Mouse (Mus musculus) olfactory bulb, adult 2 months (tissue): ENCODE results near the gene Ttc28.

Experiments used
- CTCF ChIP-seq: fragments of 200-500 bp; IDR thresholded peaks from 2 replicates; pipeline ENCODE4 v1.5.1; 2012; ENCODE audit warnings: low read depth, mild to moderate bottlenecking, low read length, moderate library complexity; ENCODE audit not compliant: insufficient read depth
- POLR2A ChIP-seq: fragments of 200-500 bp; IDR thresholded peaks from 2 replicates; pipeline ENCODE4 v1.6.1; 2012; ENCODE audit warnings: mild to moderate bottlenecking, low read depth, low read length, moderate library complexity; ENCODE audit not compliant: insufficient read depth

DNA sequence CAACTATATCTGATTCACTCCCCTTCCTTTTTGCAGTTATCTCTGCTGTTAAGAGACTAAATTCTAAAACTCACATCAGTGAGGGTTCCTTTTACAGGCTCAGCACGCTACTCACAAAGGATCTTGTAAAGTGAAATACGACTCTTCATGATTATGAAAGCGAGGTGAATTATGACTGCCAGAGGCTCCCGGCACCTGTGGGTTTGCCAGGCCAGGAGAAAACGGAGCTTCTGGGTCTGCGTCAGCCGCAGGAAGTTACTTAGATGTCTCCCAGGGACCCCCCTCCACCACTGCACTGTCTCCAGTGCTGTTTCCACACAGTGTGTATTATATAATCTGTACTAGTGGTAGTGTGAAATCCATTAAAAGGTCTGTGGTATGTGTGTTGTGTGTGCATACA is 233.6 kb downstream of the Ttc28 start:
- TF ChIP-seq POLR2A, result no peak
- no peak for TF ChIP-seq CTCF
